19 mouse cellular contexts compared by ENCODE assay signal in genomic region chr5:13263539-13263938, GRCm38 (mm10).
DNase-seq lines count a peak whose midpoint lies in the region; ATAC-seq lines count a peak whose summit lies in the region.
"Had no signal": no experiment of that assay in that cellular context is flagged by ENCODE, and none has a peak within 500 bp of the region (broad histone marks: within the 10 kb centered on the region; RNA-seq: fewer than 3 reads in every experiment).

No protein-coding gene starts in this region.

- H3K4me3 ChIP-seq in forebrain, embryonic 11.5 days (ENCODE audit: low read depth, low read length): no peak overlapping the region
- no peak overlapping the region for H3K4me3 ChIP-seq in forebrain, embryonic 10.5 days
- H3K4me3 ChIP-seq in neural tube, embryonic 11.5 days (ENCODE audit: low read depth, low read length): no peak overlapping the region
- no peak overlapping the region for H3K4me3 ChIP-seq in neural tube, embryonic 15.5 days (replicated peaks)
- no peak overlapping the region for H3K4me3 ChIP-seq in forebrain, embryonic 13.5 days
- H3K4me3 ChIP-seq in neural tube, embryonic 13.5 days: no peak overlapping the region
- H3K4me3 ChIP-seq: embryonic facial prominence, embryonic 13.5 days; heart, embryonic 13.5 days; hindbrain, embryonic 13.5 days had no signal

- no peak for DNase-seq in forebrain, embryonic 11.5 days (ENCODE audit: low spot score)
- no peak for DNase-seq in forebrain, embryonic 10.5 days (ENCODE audit: extremely low spot score, low spot score)
- DNase-seq in neural tube, embryonic 11.5 days (ENCODE audit: low spot score): no peak
- no peak for DNase-seq in kidney, postnatal 4 days
- no peak for DNase-seq in heart, adult 18-20 months
- DNase-seq: adrenal gland, postnatal 10 days; cerebellum, adult 11-12 months; cerebellum, adult 9-10 months; cerebellum, postnatal 36 days; gastrocnemius, postnatal 14 days; heart, postnatal 36 days; kidney, adult 2 months had no signal

- no peaks in the 10 kb centered on the region for H3K4me1 ChIP-seq in forebrain, embryonic 11.5 days (replicated peaks; ENCODE audit: control insufficient read depth, insufficient read depth, low read length)
- no peaks in the 10 kb centered on the region for H3K4me1 ChIP-seq in forebrain, embryonic 10.5 days
- H3K4me1 ChIP-seq in neural tube, embryonic 11.5 days (ENCODE audit: control insufficient read depth, insufficient read depth, low read length): no peaks in the 10 kb centered on the region
- H3K4me1 ChIP-seq in neural tube, embryonic 15.5 days: no peaks in the 10 kb centered on the region
- H3K4me1 ChIP-seq in forebrain, embryonic 13.5 days: peaks cover 5% of the 10 kb centered on the region; the same call in 1 of the 2 replicates
- no peaks in the 10 kb centered on the region for H3K4me1 ChIP-seq in neural tube, embryonic 13.5 days (replicated peaks)
- H3K4me1 ChIP-seq: heart, embryonic 13.5 days; hindbrain, embryonic 13.5 days had no signal

- no peak overlapping the region for H3K4me2 ChIP-seq in forebrain, embryonic 11.5 days (ENCODE audit: low read depth, low read length, severe bottlenecking)
- no peak overlapping the region for H3K4me2 ChIP-seq in neural tube, embryonic 11.5 days (ENCODE audit: low read depth)
- H3K4me2 ChIP-seq in neural tube, embryonic 15.5 days: no peak overlapping the region
- H3K4me2 ChIP-seq in forebrain, embryonic 13.5 days: no peak overlapping the region
- H3K4me2 ChIP-seq in neural tube, embryonic 13.5 days: no peak overlapping the region
- H3K4me2 ChIP-seq: embryonic facial prominence, embryonic 13.5 days; heart, embryonic 13.5 days; hindbrain, embryonic 13.5 days had no signal

- no peak overlapping the region for H3K27ac ChIP-seq in forebrain, embryonic 11.5 days (ENCODE audit: low read depth, low read length)
- H3K27ac ChIP-seq in forebrain, embryonic 10.5 days: no peak overlapping the region
- no peak overlapping the region for H3K27ac ChIP-seq in neural tube, embryonic 11.5 days (ENCODE audit: low read depth, low read length)
- H3K27ac ChIP-seq in neural tube, embryonic 15.5 days (replicated peaks): no peak overlapping the region
- no peak overlapping the region for H3K27ac ChIP-seq in forebrain, embryonic 13.5 days
- no peak overlapping the region for H3K27ac ChIP-seq in neural tube, embryonic 13.5 days (replicated peaks)
- H3K27ac ChIP-seq: embryonic facial prominence, embryonic 13.5 days; heart, embryonic 13.5 days; hindbrain, embryonic 13.5 days had no signal

- WGBS in forebrain, embryonic 11.5 days: 74% methylated on average over 3 of the region's 3 CpGs
- 84% methylated on average over 3 of the region's 3 CpGs for whole genome bisulfite sequencing in forebrain, embryonic 10.5 days
- WGBS in neural tube, embryonic 11.5 days: 78% methylated on average over 3 of the region's 3 CpGs
- 70% methylated on average over 3 of the region's 3 CpGs for WGBS in neural tube, embryonic 15.5 days
- WGBS in forebrain, embryonic 13.5 days: 59% methylated on average over 3 of the region's 3 CpGs
- WGBS in neural tube, embryonic 13.5 days: 73% methylated on average over 3 of the region's 3 CpGs

- H3K9ac ChIP-seq in forebrain, embryonic 11.5 days (ENCODE audit: low read length): no peak overlapping the region
- H3K9ac ChIP-seq in neural tube, embryonic 11.5 days (ENCODE audit: low read length): no peak overlapping the region
- no peak overlapping the region for H3K9ac ChIP-seq in neural tube, embryonic 15.5 days (replicated peaks)
- H3K9ac ChIP-seq in forebrain, embryonic 13.5 days: no peak overlapping the region
- no peak overlapping the region for H3K9ac ChIP-seq in neural tube, embryonic 13.5 days
- H3K9ac ChIP-seq: embryonic facial prominence, embryonic 13.5 days; heart, embryonic 13.5 days; hindbrain, embryonic 13.5 days had no signal

- no peaks in the 10 kb centered on the region for H3K27me3 ChIP-seq in forebrain, embryonic 11.5 days (ENCODE audit: control insufficient read depth, insufficient read depth, low read length)
- H3K27me3 ChIP-seq in forebrain, embryonic 10.5 days (ENCODE audit: poor library complexity, severe bottlenecking): no peaks in the 10 kb centered on the region
- no peaks in the 10 kb centered on the region for H3K27me3 ChIP-seq in neural tube, embryonic 11.5 days (ENCODE audit: control insufficient read depth, insufficient read depth, low read length)
- H3K27me3 ChIP-seq in neural tube, embryonic 15.5 days (replicated peaks): no peaks in the 10 kb centered on the region
- no peaks in the 10 kb centered on the region for H3K27me3 ChIP-seq in forebrain, embryonic 13.5 days
- H3K27me3 ChIP-seq in neural tube, embryonic 13.5 days: no peaks in the 10 kb centered on the region
- H3K27me3 ChIP-seq: embryonic facial prominence, embryonic 13.5 days; heart, embryonic 13.5 days; hindbrain, embryonic 13.5 days had no signal

- ATAC-seq in forebrain, embryonic 11.5 days (replicated peaks; ENCODE audit: low FRiP score): peak; percentile 47; the same call in 1 of the 2 replicates
- peak; percentile 26 for ATAC-seq in neural tube, embryonic 11.5 days (ENCODE audit: insufficient read depth, low FRiP score, low TSS enrichment)
- ATAC-seq in neural tube, embryonic 15.5 days (ENCODE audit: low FRiP score): no peak
- ATAC-seq in forebrain, embryonic 13.5 days: peak; percentile 54
- peak; percentile 32; the same call in 1 of the 2 replicates for ATAC-seq in neural tube, embryonic 13.5 days (ENCODE audit: low read depth)
- ATAC-seq: intestine, embryonic 16.5 days had no signal

- H3K9me3 ChIP-seq in forebrain, embryonic 11.5 days (ENCODE audit: control insufficient read depth, low read length): no peaks in the 10 kb centered on the region
- H3K9me3 ChIP-seq in forebrain, embryonic 10.5 days: no peaks in the 10 kb centered on the region
- H3K9me3 ChIP-seq in neural tube, embryonic 11.5 days (ENCODE audit: control insufficient read depth, low read length): no peaks in the 10 kb centered on the region
- H3K9me3 ChIP-seq in neural tube, embryonic 15.5 days (replicated peaks): no peaks in the 10 kb centered on the region
- no peaks in the 10 kb centered on the region for H3K9me3 ChIP-seq in forebrain, embryonic 13.5 days (replicated peaks)
- no peaks in the 10 kb centered on the region for H3K9me3 ChIP-seq in neural tube, embryonic 13.5 days
- H3K9me3 ChIP-seq: embryonic facial prominence, embryonic 13.5 days; heart, embryonic 13.5 days; hindbrain, embryonic 13.5 days had no signal

- no peaks in the 10 kb centered on the region for H3K36me3 ChIP-seq in forebrain, embryonic 11.5 days (ENCODE audit: control insufficient read depth, insufficient read depth, low read length)
- no peaks in the 10 kb centered on the region for H3K36me3 ChIP-seq in forebrain, embryonic 10.5 days (replicated peaks)
- H3K36me3 ChIP-seq in neural tube, embryonic 11.5 days (ENCODE audit: control insufficient read depth, insufficient read depth, low read length): no peaks in the 10 kb centered on the region
- no peaks in the 10 kb centered on the region for H3K36me3 ChIP-seq in neural tube, embryonic 15.5 days
- H3K36me3 ChIP-seq in forebrain, embryonic 13.5 days (ENCODE audit: poor library complexity, severe bottlenecking): no peaks in the 10 kb centered on the region
- H3K36me3 ChIP-seq in neural tube, embryonic 13.5 days: no peaks in the 10 kb centered on the region
- H3K36me3 ChIP-seq: embryonic facial prominence, embryonic 13.5 days; heart, embryonic 13.5 days; hindbrain, embryonic 13.5 days had no signal
